Mouse (Mus musculus) spleen, postnatal 36 days (tissue): ENCODE measurements around the gene Gal3st3.

Experiments used
- DNase-seq, 2 experiments: peaks; one replicate each; pipeline ENCODE4 v3.0.0; 2022; ENCODE audit warnings: low spot score in 2 of 2, mixed read lengths in 1 of 2

The Gal3st3 gene

GRCm38 (mm10) chr19:5297903-5298800 lies at the start of gene Gal3st3:
Gene Gal3st3 (plus strand): TSS chr19:5298331.
- no peak for DNase-seq

- peak; percentile 79 to 84 for DNase-seq
Observed at GRCm38 (mm10) chr19:5257140-5257539, 41.0 kb upstream of the Gal3st3 start.

- no peak for DNase-seq
Observed at GRCm38 (mm10) chr19:5267015-5267414, 31.1 kb upstream of the Gal3st3 start.

GRCm38 (mm10) chr19:5268017-5268416 lies 30.1 kb upstream of the Gal3st3 start:
- DNase-seq, result no peak

- DNase-seq, result no peak
Observed at GRCm38 (mm10) chr19:5268875-5269274, 29.3 kb upstream of the Gal3st3 start.

GRCm38 (mm10) chr19:5269392-5269791 lies 28.7 kb upstream of the Gal3st3 start:
- DNase-seq, result no peak

- no peak for DNase-seq
Observed at GRCm38 (mm10) chr19:5271430-5271829, 26.7 kb upstream of the Gal3st3 start.

- DNase-seq, result peak; percentile 27 to 44
Observed at GRCm38 (mm10) chr19:5272326-5272795, 25.8 kb upstream of the Gal3st3 start.

- DNase-seq, result peak; percentile 92 to 94
Observed at GRCm38 (mm10) chr19:5272801-5273733, 25.1 kb upstream of the Gal3st3 start, which contains the start of gene Pacs1. Gene Pacs1 (minus strand): TSS chr19:5273119.

GRCm38 (mm10) chr19:5273916-5274315 lies 24.2 kb upstream of the Gal3st3 start:
- DNase-seq, result no peak

- no peak for DNase-seq
Observed at GRCm38 (mm10) chr19:5274641-5275040, 23.5 kb upstream of the Gal3st3 start.

- no peak for DNase-seq
Observed at GRCm38 (mm10) chr19:5275736-5276135, 22.4 kb upstream of the Gal3st3 start.

GRCm38 (mm10) chr19:5276531-5276930 lies 21.6 kb upstream of the Gal3st3 start:
- DNase-seq, result no peak

GRCm38 (mm10) chr19:5277140-5277539 lies 21.0 kb upstream of the Gal3st3 start:
- no peak for DNase-seq

- no peak for DNase-seq
Observed at GRCm38 (mm10) chr19:5278381-5278780, 19.8 kb upstream of the Gal3st3 start.

GRCm38 (mm10) chr19:5294972-5295735 lies 3.0 kb upstream of the Gal3st3 start, which contains the start of gene Sf3b2:
Gene Sf3b2 (minus strand): TSS chr19:5295455.
- peak; percentile 98 to 99 for DNase-seq

- no peak for DNase-seq
Observed at GRCm38 (mm10) chr19:5295736-5296075, 2.4 kb upstream of the Gal3st3 start.

GRCm38 (mm10) chr19:5296630-5297029 lies 1.5 kb upstream of the Gal3st3 start:
- DNase-seq, result no peak

GRCm38 (mm10) chr19:5300588-5300987 lies 2.5 kb downstream of the Gal3st3 start:
- no peak for DNase-seq

- DNase-seq, result peak; percentile 62 to 65
Observed at GRCm38 (mm10) chr19:5302455-5302854, 4.3 kb downstream of the Gal3st3 start.

- DNase-seq, result no peak
Observed at GRCm38 (mm10) chr19:5306279-5306678, 8.1 kb downstream of the Gal3st3 start.
